Mouse (Mus musculus): ENCODE measurements around the gene Fam43a.

The Fam43a gene

DNA sequence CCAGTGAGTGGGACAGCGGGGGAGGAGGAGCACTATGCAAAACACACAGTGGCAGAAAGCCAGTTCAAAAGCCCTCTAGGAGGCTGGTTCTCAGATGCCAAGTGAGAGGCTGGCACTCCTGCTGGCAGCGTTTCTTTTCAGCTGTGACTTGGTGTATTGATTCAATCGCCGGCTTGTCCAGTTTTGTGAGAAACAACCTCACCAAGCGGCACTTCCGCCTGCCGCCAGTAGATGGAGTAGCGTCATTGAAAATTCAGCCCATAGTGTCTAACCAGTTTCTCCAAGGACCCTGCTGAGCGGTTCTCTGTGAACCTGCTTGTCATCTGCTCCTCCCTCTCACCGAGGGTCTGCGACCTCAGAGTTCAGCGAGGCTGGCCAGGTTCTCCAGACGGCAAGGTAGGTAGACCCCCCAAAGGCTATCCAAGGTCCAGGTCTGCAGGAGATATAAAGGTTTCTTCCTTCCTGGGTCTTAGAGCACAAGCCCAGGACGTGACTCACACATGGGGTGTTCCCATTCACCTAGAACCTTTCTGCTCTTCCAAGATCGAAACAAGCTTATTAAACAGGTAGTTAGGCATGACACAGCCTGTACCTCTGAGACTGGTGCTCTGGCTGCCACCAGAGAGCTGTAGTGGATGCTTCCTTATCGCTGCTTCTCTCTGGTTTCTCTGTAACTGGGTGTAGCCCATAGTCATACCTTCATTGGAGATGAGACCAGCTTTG is 2.4 kb upstream of the Fam43a start:
- peak; percentile 76 for DNase-seq

- DNase-seq = peak; percentile 29
Measured at GRCm38 (mm10) chr16:30600431-30601045, 1.0 kb downstream of the Fam43a start.

DNA sequence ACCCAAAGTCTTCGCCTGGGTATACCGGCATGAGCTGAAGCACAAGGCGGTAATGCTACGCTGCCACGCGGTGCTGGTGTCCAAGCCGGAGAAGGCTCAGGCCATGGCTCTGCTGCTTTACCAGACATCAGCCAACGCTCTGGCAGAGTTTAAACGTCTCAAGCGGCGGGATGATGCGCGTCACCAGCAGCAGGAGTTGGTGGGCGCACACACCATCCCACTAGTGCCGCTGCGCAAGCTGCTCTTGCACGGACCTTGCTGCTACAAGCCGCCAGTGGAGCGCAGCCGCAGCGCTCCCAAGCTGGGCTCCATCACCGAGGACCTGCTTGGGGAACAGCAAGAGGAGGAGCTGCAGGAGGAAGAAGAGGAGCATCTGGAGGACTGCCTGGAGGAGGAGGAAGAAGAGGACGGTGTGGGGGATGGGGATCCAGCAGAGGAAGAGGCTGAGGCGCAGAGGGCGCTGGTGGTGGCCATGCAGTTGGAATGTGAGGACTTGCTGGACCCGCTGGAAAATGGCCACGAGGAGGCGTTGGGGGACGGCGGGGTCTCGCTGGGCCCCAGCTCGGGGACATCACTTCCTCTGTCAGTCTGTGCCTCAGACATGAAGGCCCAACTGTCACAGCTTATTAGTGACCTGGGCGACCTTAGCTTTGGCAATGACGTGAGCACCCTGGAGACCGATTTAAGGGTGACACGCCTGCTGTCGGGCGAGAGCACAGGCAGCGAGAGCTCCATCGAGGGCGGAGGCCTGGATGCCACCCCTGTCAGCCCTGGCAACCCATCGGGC is 1.7 kb downstream of the Fam43a start:
- peak; percentile 59 for DNase-seq

DNA sequence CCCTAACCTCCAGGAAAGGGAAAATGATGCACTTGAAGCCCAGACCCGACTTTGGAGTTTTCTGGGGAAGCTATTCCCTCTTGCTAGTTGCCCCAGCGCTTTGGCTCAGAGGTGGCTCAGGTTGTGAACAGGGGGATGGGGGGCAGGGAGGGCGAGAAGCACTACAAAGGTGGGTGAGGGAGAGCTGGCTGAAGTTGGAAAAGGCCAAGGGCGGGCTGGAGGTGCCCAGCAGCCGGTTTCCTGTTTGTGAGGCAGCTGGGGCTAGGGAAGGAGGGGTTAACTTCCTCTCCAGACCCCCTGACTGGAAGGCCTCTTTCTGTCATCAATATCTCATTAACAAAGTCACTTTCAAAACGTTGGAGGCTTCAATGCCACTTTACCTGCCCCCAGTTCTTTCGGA is 2.4 kb downstream of the Fam43a start:
- no peak for DNase-seq

GRCm38 (mm10) chr16:30602684-30603530 is 3.4 kb downstream of the Fam43a start:
- peak; percentile 29 for DNase-seq

DNA sequence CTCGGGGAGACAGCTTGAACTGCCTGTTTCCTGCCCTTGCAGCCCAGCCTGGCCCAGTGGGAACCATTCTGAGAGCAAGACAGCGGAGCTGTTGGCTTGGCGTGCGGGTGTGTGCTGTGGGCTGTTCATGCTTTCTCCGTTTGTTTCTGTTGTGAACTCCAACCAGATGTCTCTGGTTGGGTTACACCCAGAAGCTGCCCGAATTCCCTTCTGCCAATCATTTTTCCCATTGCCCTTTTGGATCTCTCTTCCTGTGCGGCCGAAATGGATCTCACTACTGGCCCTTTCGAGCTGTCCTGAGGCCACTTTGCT is 4.0 kb downstream of the Fam43a start:
- no peak for DNase-seq

- DNase-seq = no peak
Measured at GRCm38 (mm10) chr16:30604061-30604806, 4.7 kb downstream of the Fam43a start.

- DNase-seq = no peak
Measured at GRCm38 (mm10) chr16:30604807-30605137, 5.2 kb downstream of the Fam43a start.

DNA sequence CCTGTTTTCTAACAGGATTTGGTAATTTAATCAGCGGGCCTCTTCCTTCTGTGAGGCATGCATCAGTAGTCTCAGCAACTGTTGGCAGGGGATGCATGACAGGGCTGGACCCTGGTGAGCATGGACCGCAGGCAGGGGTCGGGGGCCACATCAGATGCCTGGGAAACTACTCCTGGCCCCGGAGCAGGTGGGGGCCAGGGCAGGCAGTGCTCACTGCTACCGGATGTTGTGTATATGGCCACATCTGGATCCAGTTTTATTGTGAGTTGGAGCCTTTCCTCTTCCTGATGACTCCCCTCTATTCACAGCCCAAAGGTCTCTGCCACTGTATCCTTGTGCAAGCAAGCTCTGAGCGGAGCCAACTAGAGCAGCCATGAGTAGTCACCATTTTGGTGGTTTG is 6.0 kb downstream of the Fam43a start:
- DNase-seq = no peak

DNA sequence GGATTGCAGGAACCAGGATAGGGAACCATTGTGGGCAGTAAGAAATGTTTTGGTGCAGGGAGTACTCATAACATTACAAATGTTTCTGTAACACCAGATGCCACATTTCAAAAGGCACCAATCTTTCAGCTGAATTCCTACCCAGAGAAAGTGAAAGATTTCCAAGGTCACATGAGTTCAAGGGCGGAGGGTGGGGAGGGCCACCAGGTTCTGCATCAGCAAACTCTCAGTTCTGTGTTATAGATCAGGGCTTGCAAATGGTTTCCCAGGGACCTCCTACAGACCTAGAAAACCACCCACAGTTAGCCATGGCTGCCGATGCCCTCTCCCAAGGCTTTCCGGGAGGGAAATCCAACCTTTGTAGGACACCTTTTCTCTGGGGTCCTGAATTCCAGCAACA is 8.3 kb downstream of the Fam43a start:
- no peak for DNase-seq

DNA sequence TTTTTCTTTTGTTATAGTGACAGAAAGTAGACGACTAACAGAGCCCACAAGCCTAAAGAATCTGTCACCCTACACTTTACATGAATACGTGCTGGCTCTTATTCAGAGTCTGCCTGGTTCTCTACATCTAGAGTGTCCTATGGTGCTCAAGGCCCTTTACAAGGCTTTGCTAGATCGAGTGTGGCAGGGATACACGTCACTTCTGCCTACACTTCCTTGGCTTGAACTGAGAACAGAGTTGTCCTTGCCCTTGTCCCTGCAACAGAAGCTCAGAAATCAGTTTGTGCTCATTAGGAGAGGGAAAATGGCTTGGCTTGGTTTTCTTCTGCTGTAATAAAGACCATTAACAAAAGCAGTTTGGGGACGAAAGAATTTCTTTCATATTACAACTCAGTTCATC is 11.8 kb downstream of the Fam43a start:
- no peak for DNase-seq

DNA sequence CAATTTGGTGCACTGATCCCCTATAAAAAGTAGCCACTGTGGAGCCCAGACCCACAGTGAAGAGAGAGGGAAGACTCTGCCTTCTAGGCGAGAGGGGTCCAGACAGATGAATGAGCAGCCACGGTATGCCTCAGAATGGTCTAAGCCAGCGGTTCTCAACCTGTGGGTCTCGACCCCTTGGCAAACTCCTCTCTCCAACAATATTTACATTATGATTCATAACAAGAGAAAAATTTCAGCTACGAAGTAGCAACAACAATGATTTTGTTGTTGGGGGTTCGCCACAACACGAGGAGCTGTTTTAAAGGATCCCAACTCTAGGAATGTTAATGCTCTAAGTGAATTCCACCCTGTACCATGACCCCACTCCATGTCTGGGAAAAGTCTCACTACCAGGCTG is 13.6 kb downstream of the Fam43a start:
- no peak for DNase-seq

DNA sequence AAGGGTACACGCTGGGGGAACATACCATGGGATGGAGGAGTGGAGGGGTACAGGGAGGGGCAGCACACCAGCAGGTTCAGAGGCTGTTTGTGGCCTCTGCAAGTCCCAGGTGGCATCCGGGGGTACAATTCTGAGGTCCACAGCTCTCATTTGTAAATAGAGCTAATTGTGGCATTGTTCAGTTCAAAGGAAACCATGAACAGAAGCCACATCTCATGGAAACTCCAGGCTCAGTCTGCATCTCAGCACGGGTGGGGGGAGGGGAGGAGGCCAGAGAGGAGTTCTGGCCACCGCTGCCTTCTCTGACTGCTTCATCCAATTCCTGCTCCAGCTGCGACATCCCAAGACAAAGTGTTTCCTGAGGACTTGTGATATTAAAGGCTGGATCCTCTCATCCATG is 14.6 kb downstream of the Fam43a start:
- no peak for DNase-seq

GRCm38 (mm10) chr16:30614705-30615317 is 15.3 kb downstream of the Fam43a start:
- no peak for DNase-seq

GRCm38 (mm10) chr16:30616281-30616680 is 16.8 kb downstream of the Fam43a start:
- no peak for DNase-seq

GRCm38 (mm10) chr16:30623645-30624044 is 24.1 kb downstream of the Fam43a start:
- no peak for DNase-seq

- no peak for DNase-seq
Measured at GRCm38 (mm10) chr16:30624640-30625039, 25.1 kb downstream of the Fam43a start.

GRCm38 (mm10) chr16:30627586-30628337 is 28.2 kb downstream of the Fam43a start:
- DNase-seq = no peak

GRCm38 (mm10) chr16:30628401-30628800 is 28.9 kb downstream of the Fam43a start:
- no peak for DNase-seq

DNA sequence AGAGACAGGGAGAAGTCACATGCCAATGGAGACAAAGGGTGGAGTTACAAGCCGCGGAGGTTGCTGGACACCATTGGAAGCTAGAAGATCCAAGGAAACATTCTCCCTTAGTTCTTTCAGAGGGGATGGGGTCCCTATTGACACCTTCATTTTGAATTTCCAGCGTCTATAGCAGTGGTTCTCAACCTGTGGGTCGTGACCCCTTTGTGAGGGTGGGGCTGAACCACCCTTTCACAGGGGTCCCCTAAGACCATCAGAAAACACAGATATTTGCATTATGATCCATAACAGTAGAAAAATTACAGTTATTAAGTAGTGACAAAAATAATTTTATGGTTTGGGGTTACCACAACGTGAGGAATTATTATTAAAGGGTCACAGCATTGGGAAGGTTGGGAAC is 30.0 kb downstream of the Fam43a start:
- DNase-seq = no peak
